Mouse (Mus musculus): ENCODE measurements around the gene Tbl1x.

DNA sequence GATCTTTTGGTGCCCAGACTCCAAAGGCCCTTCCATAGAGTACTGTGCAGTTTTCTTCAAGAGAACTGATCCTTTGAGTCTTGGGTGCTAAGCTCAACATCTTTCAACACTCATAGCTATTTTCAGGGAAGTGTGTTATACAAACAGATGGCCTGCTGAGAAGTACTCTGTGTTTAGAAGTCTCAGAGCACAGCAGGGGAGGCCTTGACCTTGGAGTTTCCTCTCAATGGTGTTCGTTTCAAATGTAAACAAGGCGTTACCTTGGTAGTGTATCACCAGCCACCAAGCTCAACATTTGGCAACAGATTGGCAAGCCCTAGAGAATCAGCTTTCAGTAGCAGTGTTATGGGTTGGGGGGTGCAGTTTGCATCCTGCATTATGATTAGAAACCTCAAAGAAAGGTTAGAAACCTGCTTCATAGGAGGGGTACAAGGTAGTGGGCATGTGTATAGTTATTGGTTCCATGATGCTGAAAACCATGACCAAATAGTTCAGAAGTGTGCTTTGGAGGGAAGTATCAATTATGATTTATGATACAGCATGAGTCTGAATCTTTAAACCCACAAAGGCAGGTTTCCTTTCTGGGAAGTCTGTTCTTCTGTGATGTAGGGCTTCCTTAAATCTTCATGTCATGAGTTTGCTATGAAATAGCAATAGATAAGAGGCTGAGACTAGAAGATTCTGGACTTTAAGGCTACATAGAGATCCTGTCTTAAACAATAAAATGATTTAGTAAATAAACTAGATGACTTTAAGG is 98.3 kb downstream of the Tbl1x start:
- TF ChIP-seq CTCF (IDR thresholded peaks at IDR 0.05) (no peak), EP300 (IDR thresholded peaks at IDR 0.05) (no peak)

Measured in lung, postnatal 0 days (tissue).